Mouse (Mus musculus) fat pad, adult 2 months (tissue): ENCODE results near the gene Il18.
A peak's percentile ranks its signal among the peaks of the same experiment; 100 is the strongest.
"Not testable (repeated sequence)": the region's sequence is repeated elsewhere in the genome, so short reads cannot be mapped to it uniquely, and the experiment has no call there.

Experiments
- DNase-seq: peaks from one replicate; pipeline ENCODE4 v3.0.0-alpha.2; 2011; ENCODE audit warnings: low read depth, low spot score; ENCODE audit errors: extremely low read depth

Gene Il18

DNA sequence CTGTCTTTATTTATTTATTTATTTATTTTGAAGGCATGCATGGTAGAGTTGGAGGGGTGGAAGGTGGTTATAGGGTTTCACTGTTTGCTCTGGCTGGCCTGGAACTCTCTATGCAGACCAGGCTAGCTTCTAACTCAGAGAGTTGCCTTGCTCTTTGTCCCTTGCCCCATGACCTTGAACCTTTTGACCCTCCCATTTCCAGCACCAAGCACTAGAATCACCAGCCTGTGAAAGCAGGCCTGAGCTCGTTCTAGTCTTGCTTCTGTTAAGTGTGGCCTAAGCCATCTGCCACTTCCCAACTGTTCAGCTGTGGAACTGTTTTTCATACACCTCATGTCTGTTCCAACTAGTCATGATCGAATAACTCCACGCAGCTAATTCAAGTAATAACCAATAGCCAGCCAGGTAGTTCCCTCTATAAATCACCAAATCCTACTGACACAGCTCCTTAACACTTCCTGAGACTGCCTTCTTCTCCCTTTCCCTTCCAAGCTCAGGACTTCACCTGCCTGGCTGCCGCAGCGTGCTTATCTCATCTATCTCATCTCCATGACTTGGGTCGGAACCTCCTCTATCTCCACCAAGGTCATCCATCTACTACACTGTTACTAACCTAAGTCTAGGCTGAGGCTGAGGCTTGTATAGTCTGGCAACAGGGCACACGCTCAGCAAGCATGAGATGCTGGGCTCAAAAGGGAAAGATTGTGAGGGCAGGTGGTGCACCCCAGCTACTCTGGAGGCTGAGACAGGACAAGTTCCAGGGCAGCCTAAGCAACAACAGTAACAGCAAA, 47.6 kb downstream of the Il18 start:
- DNase-seq = no peak

DNA sequence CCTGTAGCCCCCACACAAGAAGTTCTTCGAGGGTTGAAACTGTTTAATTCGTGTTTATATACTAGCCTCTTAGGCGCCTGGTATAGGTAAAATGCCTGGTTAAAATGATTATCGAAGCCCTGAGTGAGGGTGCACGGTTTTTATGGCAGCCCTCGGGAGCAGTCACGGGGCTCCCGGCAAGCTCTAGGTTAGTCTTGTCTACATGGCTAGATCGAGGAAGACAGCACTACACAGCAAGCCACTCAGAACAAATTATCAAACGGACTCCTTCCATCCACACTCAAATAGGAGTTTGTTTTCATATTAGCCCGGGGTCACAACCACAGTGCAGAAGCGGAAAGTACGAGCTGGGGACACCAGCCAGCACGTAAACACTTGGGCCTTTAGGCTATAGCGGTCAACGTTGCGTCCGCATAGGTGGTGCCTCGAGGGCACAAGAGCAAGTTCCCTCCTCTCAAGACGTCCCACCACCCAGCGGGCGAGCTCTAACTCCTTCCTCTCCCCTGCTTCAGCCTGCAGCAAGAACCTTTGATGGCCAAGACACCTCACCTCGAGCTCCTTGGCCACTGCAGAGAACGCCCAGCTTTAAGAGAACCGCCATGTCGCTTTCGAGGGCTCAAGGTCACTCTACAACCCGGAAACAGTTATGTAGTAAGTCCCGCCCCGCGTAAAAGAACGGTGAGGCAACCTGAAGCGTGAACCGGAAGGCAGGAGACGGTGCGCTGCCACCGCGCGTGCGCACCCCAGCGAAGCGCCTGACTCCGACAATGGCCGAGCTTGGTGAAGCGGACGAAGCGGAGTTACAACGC, 48.8 kb downstream of the Il18 start, which contains the start of the genes Sdhd and Timm8b:
Sdhd (minus strand) TSS at position 624 of the 809 bp plus-strand sequence.
Timm8b (plus strand) TSS at position 722 of the 809 bp plus-strand sequence.
- peak; percentile 66 for DNase-seq

DNA sequence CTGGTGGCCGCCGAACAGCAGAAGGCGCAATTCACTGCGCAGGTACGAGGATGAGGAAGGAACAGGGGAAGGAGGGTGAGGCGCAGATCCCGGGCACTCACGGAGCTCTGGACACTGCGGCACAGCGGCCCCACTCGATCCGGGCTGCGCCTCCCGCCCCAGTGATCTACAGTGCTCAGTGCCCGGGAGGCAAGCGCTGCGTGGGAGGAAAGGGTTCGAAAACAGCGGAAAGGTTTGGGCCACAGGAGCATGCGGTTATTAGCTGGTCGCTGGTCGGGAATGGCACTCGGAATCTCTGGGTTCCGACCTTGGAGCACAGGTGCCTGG, 49.3 kb downstream of the Il18 start:
- no peak for DNase-seq

DNA sequence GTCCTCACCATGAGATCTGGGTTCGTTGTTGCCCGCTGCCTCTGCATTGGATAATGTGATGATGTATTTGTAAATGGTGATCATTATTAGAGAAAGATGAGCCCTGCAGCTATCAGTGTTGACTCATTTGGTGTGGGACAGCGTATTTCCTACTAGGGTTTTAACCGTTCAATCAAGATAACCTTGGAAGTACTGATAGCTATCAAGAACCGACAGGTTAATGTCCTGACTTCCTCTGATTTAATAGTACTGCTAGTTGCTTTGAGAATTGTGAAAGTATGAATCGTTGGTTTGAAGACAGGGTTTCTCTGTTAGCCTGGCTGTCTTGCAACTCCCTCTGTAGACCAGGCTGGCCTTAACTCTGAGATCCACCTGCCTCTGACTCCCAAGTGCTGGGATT, 49.7 kb downstream of the Il18 start:
- no peak for DNase-seq

DNA sequence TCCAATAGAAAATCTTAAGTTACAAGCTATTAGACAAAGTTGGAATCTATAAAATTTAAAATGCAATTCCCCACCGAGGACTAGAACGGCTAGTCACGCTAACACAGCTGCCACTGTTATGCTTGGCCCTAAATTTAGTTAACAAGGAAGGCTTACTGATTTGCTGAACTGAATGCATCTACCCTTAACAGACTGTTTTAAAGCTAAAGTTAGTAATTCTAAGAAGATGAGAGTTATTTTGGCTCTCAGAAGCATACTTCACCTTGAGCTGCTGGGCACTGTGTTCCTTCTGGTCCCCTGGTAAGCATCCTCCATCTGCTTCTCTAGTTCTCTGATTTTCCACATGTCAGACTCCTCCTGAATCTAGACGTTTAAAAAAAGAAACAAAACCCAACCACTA, 57.5 kb downstream of the Il18 start:
- no peak for DNase-seq

DNA sequence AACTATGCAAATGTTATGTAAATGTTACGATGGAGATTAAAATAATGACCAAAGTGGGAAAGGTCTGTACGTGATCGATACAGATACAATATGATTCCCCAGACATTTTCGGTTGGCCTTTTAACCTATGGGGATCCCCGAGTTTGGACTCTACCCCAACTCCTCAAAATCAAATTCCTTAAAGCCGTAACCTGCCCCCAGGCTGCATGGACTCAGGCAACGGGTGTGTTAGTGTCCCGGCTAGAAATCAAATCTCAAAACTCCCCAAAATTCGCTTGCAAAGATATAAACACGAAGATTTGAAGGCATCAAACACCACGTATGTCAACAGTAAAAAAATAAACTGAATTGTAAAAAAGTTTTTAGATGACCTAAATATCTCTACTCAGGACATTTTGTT, 61.5 kb downstream of the Il18 start:
- DNase-seq = no peak

DNA sequence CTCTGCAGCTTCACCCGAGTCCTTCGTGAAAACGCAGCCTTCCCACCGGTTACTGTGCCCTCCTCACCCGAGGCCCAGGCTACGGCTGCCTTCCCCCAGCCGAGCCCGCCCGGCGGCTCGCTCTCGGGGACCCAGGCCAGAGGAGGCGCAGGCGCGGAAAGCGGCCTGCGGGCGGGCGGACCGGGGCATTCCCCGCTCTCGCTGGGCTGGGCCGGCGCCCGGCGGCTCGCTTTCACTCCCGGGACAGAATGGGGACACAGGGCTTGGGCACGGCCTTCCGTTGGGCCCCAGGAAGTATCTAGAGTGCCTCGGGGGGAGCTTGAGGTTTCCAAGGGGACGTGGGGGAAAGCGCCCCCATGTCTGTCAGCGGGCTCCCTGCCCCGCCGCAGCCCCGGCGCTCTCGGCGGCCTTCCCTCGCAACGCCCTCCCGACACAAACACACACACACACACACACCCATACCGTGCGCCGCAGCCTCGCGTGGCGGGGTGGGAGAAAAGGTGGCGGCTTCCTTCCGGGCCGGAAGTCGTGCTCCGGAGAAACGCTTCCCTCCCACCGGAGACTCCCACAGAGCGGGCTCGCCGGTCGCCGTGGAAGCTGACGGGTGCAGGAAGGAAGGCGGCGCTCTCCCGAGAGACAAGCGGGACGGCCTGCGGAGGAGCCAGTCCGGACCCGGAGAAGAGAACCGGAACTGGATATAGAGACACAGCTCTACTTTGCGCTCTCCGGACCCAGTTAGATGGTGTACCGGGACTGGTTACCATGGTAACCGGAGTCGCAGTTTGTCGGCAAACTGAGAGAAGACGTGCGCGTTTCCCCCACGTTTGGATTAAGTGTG, 62.4 kb downstream of the Il18 start, which contains the start of the genes Pih1d2 and Nkapd1:
Pih1d2 (plus strand) TSS at position 556 of the 838 bp plus-strand sequence.
Nkapd1 (minus strand) TSS at position 699 of the 838 bp plus-strand sequence.
- DNase-seq = no peak

DNA sequence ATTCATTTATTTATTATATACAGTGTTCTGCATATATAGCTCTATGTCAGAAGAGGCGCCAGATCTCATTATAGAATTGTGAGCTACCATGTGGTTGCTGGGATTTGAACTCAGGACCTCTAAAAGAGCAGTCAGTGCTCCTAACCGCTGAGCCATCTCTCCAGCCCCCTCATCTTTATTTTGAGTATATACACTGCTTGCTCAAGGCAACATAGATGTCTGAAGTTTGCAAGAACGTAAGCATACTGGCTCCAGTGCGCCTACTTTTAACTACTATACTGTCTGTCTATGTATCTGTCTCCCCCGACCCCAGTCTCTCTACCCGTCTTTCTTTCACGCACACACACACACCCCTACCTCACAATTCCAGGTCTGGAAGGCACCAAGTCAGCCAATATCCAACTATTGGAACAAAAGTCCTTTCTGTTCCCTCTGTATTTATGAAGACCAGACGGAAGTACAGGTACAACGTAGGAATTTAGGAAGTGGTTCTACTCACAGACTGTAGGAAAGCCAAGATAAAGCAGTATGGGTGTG, 63.2 kb downstream of the Il18 start:
- DNase-seq = no peak

DNA sequence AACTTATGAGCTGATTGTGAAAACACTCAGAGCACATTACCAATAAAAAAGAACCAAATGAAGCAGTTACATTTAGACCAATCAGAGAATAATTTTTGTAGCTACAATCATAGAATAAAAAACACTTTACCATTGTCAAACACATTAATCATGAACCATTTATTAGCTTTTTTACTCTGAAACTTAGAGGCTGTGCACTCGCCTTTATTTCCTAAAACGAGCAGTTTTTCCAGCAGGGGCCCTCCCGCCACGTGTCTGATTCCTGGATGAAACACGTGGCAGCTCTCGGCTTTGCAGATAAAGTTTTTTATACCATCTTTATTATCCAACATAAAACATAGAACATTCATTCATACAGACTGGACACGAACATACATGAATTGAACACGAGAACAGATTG, 76.3 kb downstream of the Il18 start:
- not testable (repeated sequence) for DNase-seq
